Mouse (Mus musculus): Measurements from ENCODE around the gene C8g.

- no peak for TF ChIP-seq CTCF (IDR thresholded peaks at IDR 0.05; ENCODE audit: low read depth)
- TF ChIP-seq EP300 (IDR thresholded peaks at IDR 0.05; ENCODE audit: low read depth), result no peak
Measured at GRCm38 (mm10) chr2:25493476-25493961, 8.0 kb downstream of the C8g start, which contains the start of gene Lcn12.
